Mouse (Mus musculus) heart, adult 2 months (tissue): ENCODE results near the gene Slc28a1.

Experiments used
- CTCF ChIP-seq: fragments of 200-600 bp; IDR thresholded peaks from 2 replicates; pipeline ENCODE4 v1.8.1; 2022; ENCODE audit warnings: antibody characterized with exemption, mild to moderate bottlenecking, moderate library complexity
- POLR2A ChIP-seq: fragments of 200-500 bp; IDR thresholded peaks from 2 replicates; pipeline ENCODE4 v1.6.1; 2011; ENCODE audit warnings: mild to moderate bottlenecking, low read depth, low read length, control low read depth; ENCODE audit not compliant: insufficient read depth

GRCm38 (mm10) chr7:81111729-81112128 lies 2.9 kb upstream of the Slc28a1 start:
- TF ChIP-seq CTCF: no peak
- TF ChIP-seq POLR2A: no peak
